Mouse (Mus musculus) lung, adult 2 months (tissue): ENCODE data around the gene Sap18. TPM values are rescaled to one million over a fixed set of nuclear protein-coding genes. Genes with fewer than 3 reads are reported as not detected.
A peak's percentile ranks its signal among the peaks of the same experiment; 100 is the strongest.
"Not testable (repeated sequence)": the region's sequence is repeated elsewhere in the genome, so short reads cannot be mapped to it uniquely, and the experiment has no call there.

Experiments
- DNase-seq: peaks from one replicate; pipeline ENCODE4 v3.0.0; 2022
- H3K4me1 ChIP-seq: fragments of 200-500 bp; 2 replicates; pipeline ENCODE4 v1.6.1; 2011; ENCODE audit warnings: low read length; ENCODE audit not compliant: control insufficient read depth, insufficient read depth
- H3K4me3 ChIP-seq: fragments of 200-500 bp; replicated peaks from 2 replicates; pipeline ENCODE3; 2011; ENCODE audit warnings: low read depth, mild to moderate bottlenecking, control low read depth, low read length; ENCODE audit errors: extremely low read depth
- CTCF ChIP-seq: fragments of 200-500 bp; IDR thresholded peaks from 2 replicates; pipeline ENCODE4 v1.5.1; 2011; ENCODE audit warnings: mild to moderate bottlenecking, low read length, control low read depth; ENCODE audit not compliant: insufficient read depth
- POLR2A ChIP-seq: fragments of 200-500 bp; IDR thresholded peaks from 2 replicates; pipeline ENCODE4 v1.6.1; 2011; ENCODE audit warnings: low read depth, mild to moderate bottlenecking, control low read depth, low read length, borderline replicate concordance; ENCODE audit errors: extremely low read depth
- WGBS: fragments of 180-500 bp; shearing (Covaris S2); methylation state at CpG from one replicate; pipeline ENCODE4 v1.1.7; 2018; 5-methylcytosine and 5-hydroxymethylcytosine counted together
- polyA plus RNA-seq: library from polyadenylated mRNA; depleted of rRNA; stranded (reverse); fragments of >200 nt; gene quantifications from 2 replicates; pipeline ENCODE4 v1.2.3, GENCODE M21; 2012; rRNA removed

Gene Sap18
- polyA plus RNA-seq, 1 experiment = 5.3 TPM

- 66% methylated on average over 4 of the region's 4 CpGs for WGBS
- DNase-seq = no peak
- Histone ChIP-seq H3K4me3 (no peak overlapping the region), H3K4me1 (no peaks in the 10 kb centered on the region; the same call in 1 of the 2 replicates)
- TF ChIP-seq CTCF (no peak), POLR2A (no peak)
Measured at GRCm38 (mm10) chr14:57820839-57821238, 22.9 kb downstream of the Sap18 start.

- DNase-seq = peak; percentile 94
- H3K4me3 ChIP-seq = peak within 1 kb of the TSS; percentile 90
- H3K4me1 ChIP-seq = peaks cover 8% of the 10 kb centered on the region
- WGBS = under 1% methylated on average over 96 of the region's 96 CpGs
- TF ChIP-seq POLR2A = peak; percentile 80
- TF ChIP-seq CTCF = no peak
Measured at GRCm38 (mm10) chr14:57825788-57826751, 28.1 kb downstream of the Sap18 start, which contains the start of the genes Ska3 and Mrpl57. Ska3 (minus strand) TSS chr14:57826185. Mrpl57 (plus strand) TSS chr14:57826234.

DNA sequence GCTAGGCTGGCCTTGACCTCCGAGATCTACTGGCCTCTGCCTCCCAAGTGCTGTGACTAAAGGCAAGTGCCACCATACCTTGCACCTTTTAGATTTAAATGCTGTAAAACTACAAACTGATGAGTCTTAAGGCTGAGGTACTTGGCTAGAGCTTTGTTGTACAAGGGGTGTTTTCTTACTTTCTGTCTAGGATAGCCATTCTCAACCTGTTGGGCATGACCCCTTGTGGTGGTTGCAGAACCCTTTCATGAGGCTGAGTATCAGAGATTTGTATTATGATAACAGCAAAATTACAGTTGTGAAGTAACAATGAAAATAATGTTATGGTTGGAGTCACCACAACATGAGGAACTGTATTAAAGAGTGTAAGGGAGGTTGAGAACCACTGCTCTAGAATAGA, 29.3 kb downstream of the Sap18 start:
- peaks cover 8% of the 10 kb centered on the region for H3K4me1 ChIP-seq
- no peak for TF ChIP-seq POLR2A
- TF ChIP-seq CTCF = no peak
- no peak overlapping the region for H3K4me3 ChIP-seq
- no peak for DNase-seq
- WGBS = 49% methylated on average over 1 of the region's 1 CpGs

DNA sequence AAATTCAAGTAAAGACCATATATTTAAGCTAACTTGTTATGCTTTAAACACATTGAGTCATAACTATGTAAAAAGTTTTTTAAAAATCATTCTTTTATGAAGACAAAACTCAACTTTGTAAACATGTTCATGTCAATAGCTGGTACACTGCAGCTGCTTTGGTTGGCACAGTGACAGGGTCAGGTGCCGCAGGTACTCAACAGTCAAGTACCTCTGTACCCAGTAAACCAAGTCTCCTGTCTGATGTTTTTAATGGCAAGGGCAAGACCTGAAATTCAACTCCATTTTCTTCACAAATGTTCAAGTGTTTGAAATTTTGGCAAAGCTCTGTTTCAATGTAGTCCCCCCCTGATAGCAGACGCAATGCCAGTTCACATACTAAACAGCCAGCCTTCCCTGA, 35.5 kb downstream of the Sap18 start:
- WGBS = 74% methylated on average over 2 of the region's 2 CpGs
- DNase-seq = peak; percentile 33
- Histone ChIP-seq H3K4me1 (0 out of 2 replicates have a peak, but pooled peaks cover 2% of the 10 kb centered on the region), H3K4me3 (no peak overlapping the region)
- no peak for TF ChIP-seq CTCF
- TF ChIP-seq POLR2A = no peak

DNA sequence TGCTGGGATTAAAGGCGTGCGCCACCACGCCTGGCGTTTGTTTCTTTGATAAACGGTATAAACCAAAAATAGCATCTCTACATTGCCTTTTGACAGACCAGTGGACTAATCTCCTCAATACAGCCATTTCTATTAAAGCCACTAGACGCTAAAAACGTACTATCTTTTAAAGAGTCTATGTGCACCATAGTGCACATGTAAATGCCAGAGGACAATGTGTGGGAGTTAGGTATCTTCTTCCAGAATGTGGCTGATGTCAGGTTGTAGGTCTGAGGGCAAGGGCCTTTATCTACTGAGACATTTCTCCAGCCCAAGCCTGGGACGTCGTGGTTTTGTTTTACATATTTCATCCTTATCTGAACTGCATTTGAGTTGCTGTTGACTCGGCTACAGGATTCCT, 37.2 kb downstream of the Sap18 start:
- 0 out of 2 replicates have a peak, but pooled peaks cover 2% of the 10 kb centered on the region for H3K4me1 ChIP-seq
- 81% methylated on average over 10 of the region's 10 CpGs for WGBS
- no peak for DNase-seq
- no peak overlapping the region for H3K4me3 ChIP-seq
- TF ChIP-seq CTCF (no peak), POLR2A (no peak)

- DNase-seq = no peak
- no peak for TF ChIP-seq POLR2A
- no peak for TF ChIP-seq CTCF
- Histone ChIP-seq H3K4me3 (no peak overlapping the region), H3K4me1 (no peaks in the 10 kb centered on the region)
- WGBS = 90% methylated on average over 3 of the region's 3 CpGs
Measured at GRCm38 (mm10) chr14:57844535-57844934, 46.6 kb downstream of the Sap18 start.

DNA sequence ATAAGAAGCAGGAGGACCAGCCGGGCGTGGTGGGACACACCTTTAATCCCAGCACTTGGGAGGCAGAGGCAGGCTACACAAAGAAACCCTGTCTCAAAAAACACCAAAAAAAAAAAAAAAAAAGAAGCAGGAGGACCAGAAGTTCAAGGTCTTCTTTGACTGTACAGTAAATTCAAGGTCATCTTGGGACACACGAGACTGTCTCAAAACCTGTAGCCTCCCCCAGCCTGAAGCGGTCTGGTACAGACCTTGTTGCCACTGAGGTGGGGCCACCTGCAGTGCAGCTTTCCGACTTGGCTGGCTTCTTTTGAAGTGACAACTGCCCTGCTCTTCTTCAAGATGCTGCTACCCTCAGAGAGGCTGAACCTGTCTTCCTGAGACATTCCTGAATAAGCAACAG, 50.1 kb downstream of the Sap18 start:
- not testable (repeated sequence) for DNase-seq

DNA sequence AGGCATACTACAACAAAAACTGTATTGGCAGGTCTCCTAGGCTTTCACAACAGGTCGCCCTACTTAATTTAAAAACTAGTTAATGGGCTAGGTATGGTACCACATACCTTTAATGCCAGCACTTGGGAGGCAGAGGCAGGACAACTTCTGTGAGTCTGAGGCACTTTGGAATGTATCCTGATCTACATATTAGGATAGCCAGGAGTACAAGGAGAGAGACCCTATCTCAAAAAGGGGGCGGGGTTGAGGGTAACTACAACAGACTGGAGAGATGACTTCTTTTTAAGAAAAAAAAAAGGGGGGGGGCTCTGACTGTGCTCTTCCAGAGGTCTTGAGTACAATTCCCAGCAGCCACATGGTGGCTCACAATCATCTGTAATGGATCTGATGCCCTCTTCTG, 50.7 kb downstream of the Sap18 start:
- 96% methylated on average over 2 of the region's 2 CpGs for WGBS

More for the DNA sequence above, 50.1 kb downstream of the Sap18 start:
- H3K4me1 ChIP-seq, H3K4me3 ChIP-seq: not testable (repeated sequence)
- 87% methylated on average over 5 of the region's 5 CpGs for WGBS

GRCm38 (mm10) chr14:57850330-57850729, 52.4 kb downstream of the Sap18 start:
- H3K4me1 ChIP-seq = no peaks in the 10 kb centered on the region
- H3K4me3 ChIP-seq = no peak overlapping the region
- DNase-seq = no peak
- no peak for TF ChIP-seq CTCF
- 92% methylated on average over 3 of the region's 3 CpGs for WGBS

More for the DNA sequence above, 50.7 kb downstream of the Sap18 start:
- Histone ChIP-seq H3K4me3 (no peak overlapping the region), H3K4me1 (no peaks in the 10 kb centered on the region)
- TF ChIP-seq POLR2A (no peak), CTCF (no peak)
- DNase-seq = no peak

DNA sequence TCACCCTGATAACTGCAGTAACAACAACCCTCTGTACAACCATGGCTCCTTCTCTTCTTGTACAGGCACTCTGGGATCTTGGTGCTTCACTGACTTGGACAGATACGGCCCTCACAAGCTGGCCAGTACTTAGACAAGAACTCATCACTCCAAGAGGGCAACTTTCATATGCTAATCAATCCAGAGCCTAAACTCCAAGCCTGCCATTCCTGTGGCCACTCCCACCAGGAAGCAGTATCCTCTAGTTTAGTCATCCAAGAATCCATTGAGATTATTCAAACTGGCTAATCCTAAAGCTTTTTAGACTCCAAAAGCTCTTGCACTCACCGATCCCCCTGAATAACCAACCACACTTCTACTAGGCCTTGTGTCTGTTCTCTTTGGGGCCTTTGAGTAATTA, 55.0 kb downstream of the Sap18 start:
- Histone ChIP-seq H3K4me3 (no peak overlapping the region), H3K4me1 (no peaks in the 10 kb centered on the region)
- TF ChIP-seq CTCF = no peak
- no peak for TF ChIP-seq POLR2A
- 84% methylated on average over 2 of the region's 2 CpGs for WGBS
- DNase-seq = no peak

- H3K4me1 ChIP-seq, H3K4me3 ChIP-seq, DNase-seq: not testable (repeated sequence)
Measured at GRCm38 (mm10) chr14:57856037-57856436, 58.1 kb downstream of the Sap18 start.

Other genes with a start within 250 kb of the Sap18 start
- gene Eef1akmt1, start 226.6 kb upstream of the Sap18 start, polyA plus RNA-seq = 9.3 and 18.2 TPM in 2 replicates
- gene Xpo4, start 132.8 kb upstream of the Sap18 start, polyA plus RNA-seq = 2.3 and 3.8 TPM in 2 replicates
- 2.2 TPM in 1 of 2 replicates, not detected in the other for gene Gm49361, start 52.1 kb upstream of the Sap18 start, polyA plus RNA-seq
- gene Lats2, start 39.8 kb upstream of the Sap18 start, polyA plus RNA-seq = 85.5 and 111 TPM in 2 replicates
- 0.06 and 0.27 TPM in 2 replicates for gene Ska3, start 28.0 kb downstream of the Sap18 start, polyA plus RNA-seq
- gene Mrpl57, start 28.1 kb downstream of the Sap18 start, polyA plus RNA-seq = 29.7 and 35.8 TPM in 2 replicates
- gene Zdhhc20, start 92.1 kb downstream of the Sap18 start, polyA plus RNA-seq = 6.2 and 9.4 TPM in 2 replicates
- 17.8 and 22.7 TPM in 2 replicates for gene Micu2, start 201.1 kb downstream of the Sap18 start, polyA plus RNA-seq